Mouse (Mus musculus): ENCODE measurements around the gene Elk4. TPM values are rescaled to one million over a fixed set of nuclear protein-coding genes. Genes with fewer than 3 reads are reported as not detected.

Elk4 gene
- polyA plus RNA-seq (2015; fragmentation: Nextera tagmentation; extraction: Ambion mirVana) = 24.2 and 28.6 TPM in 2 replicates

GRCm38 (mm10) chr1:132007282-132007815 lies at the start of gene Elk4:
TSS of gene Elk4 (plus strand) at chr1:132007607.
- under 1% methylated on average over 60 of the region's 61 CpGs for WGBS
- Histone ChIP-seq H3K4me1 (peaks cover 36% of the 10 kb centered on the region), H3K4me3 (peak within 1 kb of the TSS; percentile 85), H3K4me2 (peak within 1 kb of the TSS; percentile 60), H3K27me3 (no peaks in the 10 kb centered on the region), H3K9me3 (no peaks in the 10 kb centered on the region), H3K9ac (peak within 1 kb of the TSS; percentile 94), H3K36me3 (no peaks in the 10 kb centered on the region), H3K27ac (peak within 1 kb of the TSS; percentile 100)
- ATAC-seq (ENCODE audit: borderline replicate concordance, extremely low read depth, low FRiP score, low TSS enrichment) = peak; percentile 95

GRCm38 (mm10) chr1:131961004-131961403 lies 46.4 kb upstream of the Elk4 start:
- WGBS = 63% methylated on average over 2 of the region's 2 CpGs
- Histone ChIP-seq H3K27me3 (peaks cover 62% of the 10 kb centered on the region), H3K9me3 (no peaks in the 10 kb centered on the region), H3K4me1 (peaks cover 14% of the 10 kb centered on the region), H3K4me2 (no peak overlapping the region), H3K36me3 (no peaks in the 10 kb centered on the region), H3K9ac (no peak overlapping the region), H3K4me3 (no peak overlapping the region), H3K27ac (no peak overlapping the region)
- no peak for ATAC-seq (ENCODE audit: borderline replicate concordance, extremely low read depth, low FRiP score, low TSS enrichment)

GRCm38 (mm10) chr1:131962606-131963084 lies 44.8 kb upstream of the Elk4 start, which contains the start of gene Slc45a3:
TSS of gene Slc45a3 (plus strand) at chr1:131962967.
- ATAC-seq (ENCODE audit: borderline replicate concordance, extremely low read depth, low FRiP score, low TSS enrichment) = peak; percentile 69
- Histone ChIP-seq H3K9ac (peak within 1 kb of the TSS; percentile 52), H3K36me3 (no peaks in the 10 kb centered on the region), H3K4me3 (peak within 1 kb of the TSS; percentile 81), H3K9me3 (no peaks in the 10 kb centered on the region), H3K27ac (no peak within 1 kb of the TSS), H3K27me3 (peaks cover 63% of the 10 kb centered on the region), H3K4me2 (peak within 1 kb of the TSS; percentile 100), H3K4me1 (peaks cover 14% of the 10 kb centered on the region)
- WGBS = 1% methylated on average over 32 of the region's 35 CpGs

GRCm38 (mm10) chr1:131963085-131963951 lies 44.1 kb upstream of the Elk4 start:
- ATAC-seq (ENCODE audit: borderline replicate concordance, extremely low read depth, low FRiP score, low TSS enrichment) = peak; percentile 63
- no peak overlapping the region for H3K27ac ChIP-seq
- H3K9ac ChIP-seq = peak overlapping the region; percentile 52
- peak overlapping the region; percentile 81 for H3K4me3 ChIP-seq
- WGBS = 1% methylated on average over 69 of the region's 76 CpGs
- no peaks in the 10 kb centered on the region for H3K36me3 ChIP-seq
- H3K27me3 ChIP-seq = peaks cover 63% of the 10 kb centered on the region
- H3K4me2 ChIP-seq = peak overlapping the region; percentile 100
- H3K4me1 ChIP-seq = peaks cover 14% of the 10 kb centered on the region
- no peaks in the 10 kb centered on the region for H3K9me3 ChIP-seq

GRCm38 (mm10) chr1:131964100-131964499 lies 43.3 kb upstream of the Elk4 start:
- no peaks in the 10 kb centered on the region for H3K9me3 ChIP-seq
- WGBS = 36% methylated on average over 5 of the region's 5 CpGs
- H3K4me3 ChIP-seq = peak overlapping the region; percentile 81; the same call in 1 of the 2 replicates

GRCm38 (mm10) chr1:131964580-131964979 lies 42.8 kb upstream of the Elk4 start:
- Histone ChIP-seq H3K9ac (no peak overlapping the region), H3K27me3 (peaks cover 63% of the 10 kb centered on the region), H3K9me3 (no peaks in the 10 kb centered on the region), H3K27ac (no peak overlapping the region), H3K4me3 (no peak overlapping the region), H3K4me1 (peaks cover 14% of the 10 kb centered on the region), H3K36me3 (no peaks in the 10 kb centered on the region), H3K4me2 (no peak overlapping the region)
- WGBS = 84% methylated on average over 7 of the region's 7 CpGs
- no peak for ATAC-seq (ENCODE audit: borderline replicate concordance, extremely low read depth, low FRiP score, low TSS enrichment)

More at GRCm38 (mm10) chr1:131964100-131964499, 43.3 kb upstream of the Elk4 start:
- Histone ChIP-seq H3K4me1 (peaks cover 14% of the 10 kb centered on the region), H3K4me2 (peak overlapping the region; percentile 100; the same call in 1 of the 2 replicates), H3K36me3 (no peaks in the 10 kb centered on the region), H3K9ac (no peak overlapping the region), H3K27me3 (peaks cover 63% of the 10 kb centered on the region), H3K27ac (no peak overlapping the region)
- ATAC-seq (ENCODE audit: borderline replicate concordance, extremely low read depth, low FRiP score, low TSS enrichment) = no peak

- Histone ChIP-seq H3K9me3 (no peaks in the 10 kb centered on the region), H3K9ac (no peak overlapping the region), H3K27ac (no peak overlapping the region), H3K4me3 (no peak overlapping the region), H3K4me2 (no peak overlapping the region), H3K36me3 (no peaks in the 10 kb centered on the region), H3K27me3 (peaks cover 53% of the 10 kb centered on the region), H3K4me1 (peaks cover 21% of the 10 kb centered on the region)
- no peak for ATAC-seq (ENCODE audit: borderline replicate concordance, extremely low read depth, low FRiP score, low TSS enrichment)
- 53% methylated on average over 5 of the region's 5 CpGs for WGBS
Measured at GRCm38 (mm10) chr1:131965818-131966217, 41.6 kb upstream of the Elk4 start.

GRCm38 (mm10) chr1:131967336-131967735 lies 40.1 kb upstream of the Elk4 start:
- 49% methylated on average over 7 of the region's 7 CpGs for WGBS
- no peak overlapping the region for H3K4me3 ChIP-seq
- ATAC-seq (ENCODE audit: borderline replicate concordance, extremely low read depth, low FRiP score, low TSS enrichment) = no peak

GRCm38 (mm10) chr1:131968556-131968955 lies 38.9 kb upstream of the Elk4 start:
- Histone ChIP-seq H3K4me3 (no peak overlapping the region), H3K9ac (no peak overlapping the region), H3K27ac (no peak overlapping the region), H3K9me3 (no peaks in the 10 kb centered on the region), H3K4me1 (peaks cover 29% of the 10 kb centered on the region), H3K27me3 (peaks cover 26% of the 10 kb centered on the region), H3K36me3 (no peaks in the 10 kb centered on the region), H3K4me2 (no peak overlapping the region)
- WGBS = 40% methylated on average over 3 of the region's 3 CpGs
- ATAC-seq (ENCODE audit: borderline replicate concordance, extremely low read depth, low FRiP score, low TSS enrichment) = no peak

More at GRCm38 (mm10) chr1:131967336-131967735, 40.1 kb upstream of the Elk4 start:
- Histone ChIP-seq H3K27ac (no peak overlapping the region), H3K4me2 (no peak overlapping the region), H3K4me1 (peaks cover 33% of the 10 kb centered on the region), H3K36me3 (no peaks in the 10 kb centered on the region), H3K27me3 (peaks cover 38% of the 10 kb centered on the region), H3K9me3 (no peaks in the 10 kb centered on the region), H3K9ac (no peak overlapping the region)

GRCm38 (mm10) chr1:131968983-131969382 lies 38.4 kb upstream of the Elk4 start:
- WGBS = 62% methylated on average over 6 of the region's 6 CpGs
- H3K4me1 ChIP-seq = peaks cover 25% of the 10 kb centered on the region
- ATAC-seq (ENCODE audit: borderline replicate concordance, extremely low read depth, low FRiP score, low TSS enrichment) = no peak
- H3K9ac ChIP-seq = no peak overlapping the region
- H3K27ac ChIP-seq = no peak overlapping the region
- H3K27me3 ChIP-seq = peaks cover 22% of the 10 kb centered on the region
- no peak overlapping the region for H3K4me3 ChIP-seq
- H3K36me3 ChIP-seq = no peaks in the 10 kb centered on the region
- H3K9me3 ChIP-seq = no peaks in the 10 kb centered on the region
- no peak overlapping the region for H3K4me2 ChIP-seq

- no peaks in the 10 kb centered on the region for H3K9me3 ChIP-seq
- no peaks in the 10 kb centered on the region for H3K36me3 ChIP-seq
- no peak overlapping the region for H3K9ac ChIP-seq
- no peak for ATAC-seq (ENCODE audit: borderline replicate concordance, extremely low read depth, low FRiP score, low TSS enrichment)
- no peak overlapping the region for H3K4me2 ChIP-seq
- no peak overlapping the region for H3K4me3 ChIP-seq
- 36% methylated on average over 4 of the region's 4 CpGs for WGBS
- no peak overlapping the region for H3K27ac ChIP-seq
- H3K27me3 ChIP-seq = peaks cover 14% of the 10 kb centered on the region
- peaks cover 24% of the 10 kb centered on the region for H3K4me1 ChIP-seq
Measured at GRCm38 (mm10) chr1:131969825-131970224, 37.6 kb upstream of the Elk4 start.

- 44% methylated on average over 5 of the region's 5 CpGs for WGBS
- Histone ChIP-seq H3K27ac (0 out of 2 replicates have a peak overlapping the region, but pooled peaks have one; percentile 26), H3K4me2 (peak overlapping the region; percentile 23; the same call in 1 of the 2 replicates), H3K36me3 (no peaks in the 10 kb centered on the region), H3K9ac (no peak overlapping the region), H3K9me3 (no peaks in the 10 kb centered on the region), H3K4me1 (peaks cover 24% of the 10 kb centered on the region), H3K4me3 (no peak overlapping the region), H3K27me3 (peaks cover 10% of the 10 kb centered on the region; the same call in 1 of the 2 replicates)
- ATAC-seq (ENCODE audit: borderline replicate concordance, extremely low read depth, low FRiP score, low TSS enrichment) = no peak
Measured at GRCm38 (mm10) chr1:131970322-131970660, 37.1 kb upstream of the Elk4 start.

All from lung, embryonic 15.5 days (tissue).